Mouse (Mus musculus): ENCODE results near the gene Myo15b.

GRCm38 (mm10) chr11:115929818-115930217 is 71.6 kb downstream of the Myo15b start:
- TF ChIP-seq CTCF (IDR thresholded peaks at IDR 0.05; ENCODE audit: low read depth, low read length) = no peak
- no peak for TF ChIP-seq POLR2A (IDR thresholded peaks at IDR 0.05; ENCODE audit: extremely low read depth, insufficient read depth, low read length)

All from liver, adult 2 months (tissue).